Mouse (Mus musculus) right cerebral cortex, postnatal 4 days (tissue): Measurements from ENCODE around the gene Tmem50b.

Experiments used
- DNase-seq: peaks from one replicate; pipeline ENCODE4 v3.0.0-alpha.2; 2022

The Tmem50b gene

DNA sequence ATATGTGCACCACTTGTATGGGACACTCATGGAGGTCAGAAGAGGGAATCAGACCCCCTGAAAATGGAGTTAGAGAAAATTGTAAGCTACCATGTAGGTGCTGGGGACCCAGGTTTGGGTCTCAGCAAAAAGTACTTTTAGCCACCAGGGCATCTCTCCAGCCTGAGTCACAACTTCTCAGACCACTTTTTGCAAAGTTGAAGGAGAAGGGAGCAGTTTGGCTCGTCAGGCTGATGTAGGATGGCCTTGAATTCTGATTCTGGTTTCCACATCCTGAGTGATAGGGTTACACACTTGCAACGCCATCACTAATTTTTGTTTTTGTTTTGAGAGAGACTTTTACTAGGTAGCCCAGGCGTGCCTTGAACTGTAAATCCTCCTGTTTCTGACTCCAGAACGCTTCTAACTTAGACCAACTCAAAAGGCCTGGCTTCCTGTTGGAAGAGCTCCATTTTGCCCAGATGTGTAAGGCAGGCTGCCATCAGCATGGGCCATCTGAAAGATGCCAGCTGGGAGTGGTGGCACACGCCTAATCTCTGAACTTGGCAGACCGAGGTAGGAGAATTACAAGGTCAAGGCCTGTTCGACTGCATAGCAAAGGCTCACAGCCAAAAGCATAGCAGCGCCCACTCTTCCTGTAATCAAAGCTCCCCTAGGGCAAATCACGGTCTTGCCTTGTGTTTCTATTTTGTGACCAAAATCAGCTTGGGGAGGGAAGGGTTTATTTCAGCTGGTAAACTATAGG, 12.1 kb upstream of the Tmem50b start:
- no peak for DNase-seq

DNA sequence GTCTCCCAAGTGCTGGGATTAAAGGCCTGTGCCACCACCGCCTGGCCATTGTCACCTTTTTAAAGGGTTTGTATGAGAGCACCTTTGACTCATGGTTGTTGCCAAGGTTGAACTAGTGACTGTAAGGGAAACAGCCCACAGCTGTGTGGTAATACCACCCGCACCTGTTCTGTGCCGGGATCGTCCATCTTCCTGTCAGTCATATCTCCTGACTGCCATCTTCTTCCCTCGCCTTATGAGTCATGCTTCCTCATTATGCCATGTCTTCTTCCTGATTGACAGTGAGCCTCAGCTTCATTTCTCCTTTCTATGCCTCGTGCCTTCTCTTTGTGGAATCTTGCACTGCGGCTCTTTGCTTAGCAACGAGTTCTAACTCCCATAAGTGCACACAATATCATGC, 9.4 kb upstream of the Tmem50b start:
- DNase-seq = no peak

DNA sequence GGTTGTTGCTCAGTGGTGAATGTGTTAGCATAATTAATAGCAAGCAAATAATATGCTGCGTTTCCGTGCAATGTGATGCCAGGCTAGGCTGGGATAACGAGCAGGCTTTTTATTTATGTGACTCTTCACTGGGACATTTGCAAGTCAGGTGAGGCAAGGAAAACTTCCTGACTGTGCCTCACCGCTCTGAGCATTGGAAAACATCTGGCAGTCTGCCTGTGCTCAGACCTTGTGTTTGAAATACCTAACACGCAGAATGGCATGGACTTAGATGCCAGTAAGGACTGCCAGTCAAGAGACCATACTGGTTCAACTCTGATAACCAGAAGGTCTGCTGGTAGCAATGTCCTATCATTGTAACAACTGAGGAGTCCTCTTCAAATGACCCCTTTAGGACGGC, 7.6 kb upstream of the Tmem50b start:
- DNase-seq = no peak

DNA sequence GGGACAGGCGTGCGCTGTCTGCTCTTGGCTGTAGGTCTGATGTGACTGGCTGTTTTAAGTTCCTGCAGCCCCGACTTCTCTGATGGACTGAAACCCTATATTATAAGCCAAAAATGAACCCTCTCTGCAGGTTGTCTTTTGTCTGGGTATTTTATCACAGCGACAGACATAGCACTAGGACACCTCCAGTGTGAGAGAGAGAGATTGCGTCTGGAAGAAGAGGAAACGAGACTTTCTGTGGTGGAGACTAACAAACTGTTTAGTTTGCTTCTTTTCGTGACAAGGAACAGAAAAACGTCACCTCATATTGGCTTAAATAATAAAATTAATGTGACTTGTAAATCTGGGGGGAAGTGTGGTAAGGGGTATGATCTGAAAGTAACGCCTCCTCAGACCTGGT, 4.1 kb upstream of the Tmem50b start:
- DNase-seq = no peak

DNA sequence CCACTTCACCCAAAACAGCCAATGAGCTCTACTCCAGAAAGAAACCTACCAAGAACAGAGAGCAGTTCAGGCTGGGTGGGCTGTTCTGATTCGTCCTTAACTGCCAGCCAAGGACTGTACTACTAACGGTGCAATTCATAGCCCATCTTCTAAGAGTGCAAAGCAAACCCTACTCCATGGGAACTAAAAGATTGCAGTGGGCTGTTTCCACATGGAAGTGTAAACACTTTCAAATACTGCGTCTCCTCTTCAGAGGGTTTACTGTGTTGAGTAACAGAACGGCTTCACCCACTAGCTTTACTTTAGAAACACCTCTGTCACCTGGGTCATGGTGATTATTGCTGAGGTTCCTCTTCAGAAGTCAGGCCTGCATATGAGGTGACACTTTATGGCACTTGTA, 3.5 kb upstream of the Tmem50b start:
- no peak for DNase-seq

DNA sequence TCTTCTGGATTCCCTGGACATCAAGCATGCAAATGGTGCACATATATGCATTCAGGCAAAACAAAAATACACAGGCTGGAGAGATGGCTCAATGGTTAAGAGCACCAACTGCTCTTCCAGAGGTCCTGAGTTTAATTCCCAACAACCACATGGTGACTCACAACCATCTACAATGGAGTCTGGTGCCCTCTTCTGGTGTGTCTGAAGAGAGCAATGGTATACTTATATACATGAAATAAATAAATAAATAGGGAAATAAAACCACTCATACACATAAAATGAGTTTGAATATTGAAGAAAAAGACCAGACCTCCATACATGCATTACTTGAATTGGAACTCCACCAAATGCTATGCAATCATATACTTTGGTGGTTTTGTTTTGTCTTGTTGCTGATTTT, 1.6 kb upstream of the Tmem50b start:
- DNase-seq = no peak

DNA sequence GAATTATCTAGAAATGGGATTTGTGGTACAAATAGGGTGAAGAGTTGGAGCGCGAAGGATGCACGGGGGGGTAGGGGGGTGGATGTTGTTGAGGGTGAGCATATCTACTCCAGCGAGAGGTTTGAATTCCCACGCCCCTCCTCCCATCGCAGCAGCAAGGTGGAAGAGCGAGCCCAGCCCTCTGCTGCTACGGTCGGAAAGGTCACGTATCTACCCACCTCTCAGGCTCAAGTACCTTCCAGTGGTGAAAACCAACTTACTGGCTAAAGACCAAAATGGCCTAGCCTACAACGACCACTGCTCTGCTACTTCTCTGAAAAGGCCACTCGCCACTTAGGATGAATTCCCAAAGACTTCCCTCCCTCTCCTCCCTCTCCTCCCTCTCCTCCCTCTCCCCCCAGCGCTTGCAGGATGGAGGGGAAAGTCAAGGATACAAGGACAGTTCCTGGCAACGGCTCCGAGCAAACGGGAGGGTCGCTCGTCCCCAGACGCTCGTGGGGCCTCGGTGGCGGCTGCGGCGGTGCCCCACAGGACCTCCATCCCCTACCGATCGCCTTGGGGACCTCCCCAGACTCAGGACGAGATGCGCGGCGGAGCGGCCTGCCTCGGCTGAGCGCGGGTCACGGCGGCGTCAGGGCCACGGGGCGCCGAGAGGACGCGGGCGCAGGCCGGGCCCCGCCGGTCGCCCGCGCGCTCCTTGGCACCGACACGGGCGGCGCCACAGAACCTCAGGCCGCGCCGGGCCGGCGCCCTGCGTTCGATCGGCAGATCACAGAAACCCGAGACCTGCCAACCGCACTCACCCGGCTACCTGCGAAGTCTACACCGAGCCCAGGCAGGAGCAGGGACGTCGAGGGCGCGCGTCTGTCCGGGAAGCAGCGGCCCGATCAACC, 575 bp downstream of the Tmem50b start:
- peak; percentile 38 for DNase-seq

DNA sequence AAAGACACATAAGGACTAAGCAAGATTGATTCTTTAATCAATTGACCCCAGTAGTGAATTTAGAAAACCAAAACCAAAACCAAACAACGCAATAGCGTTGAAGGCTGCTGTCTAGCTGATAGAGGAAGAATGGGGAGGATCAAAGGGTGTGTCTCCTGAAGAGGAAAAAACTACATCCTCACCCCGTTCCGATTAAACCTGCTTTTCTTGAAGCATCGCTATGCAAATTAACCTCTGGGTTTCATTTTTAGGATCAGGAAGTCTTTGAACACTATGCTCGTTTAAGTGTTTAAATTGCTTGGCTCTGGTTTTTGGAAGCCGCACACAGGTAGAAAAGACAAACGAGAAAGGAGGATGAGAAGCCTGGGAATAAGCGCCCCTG, 1.2 kb downstream of the Tmem50b start:
- no peak for DNase-seq

DNA sequence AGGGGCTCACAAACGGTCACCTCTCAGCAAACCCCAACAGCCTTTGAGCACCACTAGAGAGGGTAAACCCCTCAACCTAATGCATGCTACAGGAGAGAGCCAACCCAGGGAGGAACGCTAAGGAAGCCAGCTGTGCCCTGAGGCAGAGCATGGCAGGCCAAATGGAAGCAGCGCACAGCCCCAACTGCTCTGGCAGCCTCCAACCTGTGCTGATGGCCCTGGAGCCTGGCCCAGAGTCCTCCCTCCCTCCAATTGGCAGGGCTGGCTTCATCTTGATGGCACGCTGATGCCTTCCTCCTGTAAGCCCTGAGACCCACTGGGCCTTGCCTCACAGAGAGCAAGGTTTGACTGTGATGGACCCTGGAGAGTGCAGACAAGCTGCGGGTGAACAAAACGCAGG, 2.5 kb downstream of the Tmem50b start:
- DNase-seq = peak; percentile 26

DNA sequence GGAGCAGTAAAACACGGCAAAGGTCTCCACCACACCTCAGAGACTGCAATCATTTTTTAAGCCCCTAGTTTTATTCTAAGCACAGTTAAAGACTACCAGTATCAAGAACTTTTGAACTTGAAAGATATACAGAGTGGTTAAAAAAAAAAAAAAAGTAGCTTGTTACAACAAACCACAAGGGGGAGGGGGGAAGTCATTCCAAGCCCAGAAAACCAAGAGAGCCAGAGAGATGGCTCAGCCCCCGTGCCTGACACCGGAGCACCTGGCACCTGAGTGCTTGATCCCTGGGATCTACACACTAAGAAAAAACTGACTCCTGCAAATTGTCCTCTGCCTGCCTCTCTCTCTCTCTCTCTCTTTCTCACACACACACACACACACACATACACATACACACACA, 4.3 kb downstream of the Tmem50b start:
- no peak for DNase-seq

DNA sequence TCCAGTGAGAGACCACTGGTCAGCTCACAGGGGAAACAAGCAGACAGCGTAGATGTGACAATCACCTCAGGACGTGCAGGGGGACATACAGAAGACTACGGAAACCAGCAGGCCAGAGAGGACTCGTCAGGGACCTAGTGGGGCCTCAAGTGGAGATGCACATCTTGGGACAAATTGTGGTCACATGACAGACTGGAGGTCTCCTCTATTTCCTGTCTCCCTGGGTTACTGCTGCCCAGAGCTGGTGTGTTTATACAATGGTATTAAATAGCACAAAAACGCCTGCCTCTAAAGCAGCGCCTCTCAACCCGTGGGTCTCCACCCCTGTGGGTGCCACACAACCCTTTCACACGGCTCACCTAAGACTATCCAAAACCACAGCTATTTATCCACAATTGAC, 5.4 kb downstream of the Tmem50b start:
- no peak for DNase-seq

DNA sequence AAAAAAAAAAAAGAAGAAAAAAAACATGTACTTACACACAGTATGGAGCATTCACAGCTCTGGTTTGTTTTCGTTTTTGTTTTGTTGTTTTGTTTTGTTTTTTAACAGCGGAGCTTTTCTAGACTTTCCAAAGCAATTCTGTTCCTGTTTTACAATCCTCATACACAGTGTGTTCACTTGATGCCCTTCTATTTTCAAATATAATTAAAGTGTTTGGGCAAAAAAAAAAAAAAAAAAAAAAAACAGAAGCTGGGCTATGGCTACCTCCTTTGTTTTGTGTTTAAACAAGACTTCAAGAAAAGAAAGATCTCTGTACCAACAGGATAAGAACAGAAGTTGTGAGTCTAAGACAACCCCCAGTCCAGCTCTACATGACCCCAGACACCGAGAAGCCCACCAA, 8.9 kb downstream of the Tmem50b start:
- no peak for DNase-seq

DNA sequence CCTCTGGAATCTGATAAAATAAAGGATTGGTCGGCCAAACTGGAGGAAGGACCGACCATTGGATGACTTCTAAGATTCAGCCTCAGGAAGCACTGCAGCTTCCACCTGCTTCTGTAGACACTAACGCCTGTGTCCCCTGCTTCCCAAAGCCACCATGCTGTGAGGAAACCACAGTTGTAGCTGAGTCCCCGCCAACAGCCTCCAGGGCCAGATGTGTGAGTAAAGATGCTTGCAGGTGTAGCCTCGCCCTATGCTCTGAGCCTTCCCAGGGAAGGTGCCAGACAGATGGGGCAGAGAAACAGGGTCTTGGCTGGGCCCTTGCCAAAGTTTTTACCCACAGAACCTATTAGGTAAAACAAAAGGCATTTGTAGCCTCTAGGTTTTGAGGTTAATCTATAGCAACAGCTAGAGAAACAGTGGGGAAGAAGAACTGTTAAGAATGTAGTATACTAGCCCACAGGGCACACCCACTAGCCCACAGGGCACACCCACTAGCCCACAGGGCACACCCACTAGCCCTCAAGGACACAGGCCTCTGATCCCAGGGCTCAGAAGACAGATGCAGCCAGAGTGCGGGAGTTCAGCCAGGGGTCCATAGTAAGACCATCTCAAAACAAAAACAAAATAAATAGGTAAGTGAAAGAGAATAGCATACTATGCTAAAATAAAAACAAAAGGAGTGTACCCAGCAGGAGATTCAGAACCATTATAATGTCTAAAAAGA, 9.7 kb downstream of the Tmem50b start:
- DNase-seq = no peak

DNA sequence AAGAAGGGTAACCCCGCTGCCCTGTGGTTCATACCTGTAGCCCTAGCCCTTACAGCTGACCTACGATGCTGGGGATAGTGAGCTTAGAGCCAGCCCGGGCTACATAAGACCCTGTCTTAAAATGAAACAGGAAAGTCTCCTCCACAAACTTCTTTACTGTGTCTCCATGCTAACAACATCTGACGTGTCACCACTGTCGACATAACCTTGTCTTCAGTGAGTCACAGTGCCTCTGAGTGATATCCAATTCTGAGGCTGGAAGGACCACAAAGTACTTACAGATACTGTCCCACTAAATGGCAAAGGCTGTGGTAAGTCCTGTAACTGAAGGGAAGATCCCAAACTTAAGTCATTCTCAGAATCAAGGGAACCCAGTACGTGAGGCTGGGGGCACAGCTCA, 11.4 kb downstream of the Tmem50b start:
- DNase-seq = no peak

DNA sequence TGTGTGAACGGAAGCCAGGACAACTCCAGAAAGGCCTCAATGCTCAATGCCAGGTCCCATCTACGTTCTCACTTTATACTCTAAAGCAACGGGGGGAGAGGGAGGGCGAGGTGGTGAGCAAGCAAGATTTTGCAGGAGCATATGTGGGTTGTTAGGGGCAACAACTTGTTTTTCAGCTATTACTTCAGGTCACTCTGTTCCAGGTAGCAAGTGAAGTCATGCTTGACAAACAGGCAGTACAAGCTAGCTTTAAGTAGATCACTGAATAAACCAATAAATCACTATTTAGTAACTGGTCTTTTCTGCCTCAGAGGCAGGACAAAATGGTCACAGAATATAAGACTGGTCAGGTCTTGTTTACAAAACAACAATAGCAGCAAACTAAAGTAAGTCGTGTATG, 12.0 kb downstream of the Tmem50b start:
- DNase-seq = no peak

DNA sequence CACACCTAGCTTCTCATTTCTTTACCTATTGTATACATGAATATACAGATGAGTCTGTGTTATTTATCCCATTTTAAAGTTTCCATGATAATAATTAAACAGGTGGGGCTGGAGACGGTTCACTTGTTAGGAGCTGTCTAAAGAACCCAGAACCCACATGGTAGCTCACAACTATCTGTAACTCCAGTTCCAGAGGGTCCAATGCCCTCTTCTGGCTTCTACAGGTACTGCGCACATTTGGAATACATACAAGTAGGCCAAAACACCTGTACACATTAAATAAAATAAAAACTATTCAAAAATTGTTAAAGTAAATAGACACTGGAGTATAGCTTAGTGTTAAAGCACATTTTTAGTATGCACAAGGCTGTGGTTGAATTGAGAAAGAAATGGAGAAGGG, 15.3 kb downstream of the Tmem50b start:
- DNase-seq = peak; percentile 48

DNA sequence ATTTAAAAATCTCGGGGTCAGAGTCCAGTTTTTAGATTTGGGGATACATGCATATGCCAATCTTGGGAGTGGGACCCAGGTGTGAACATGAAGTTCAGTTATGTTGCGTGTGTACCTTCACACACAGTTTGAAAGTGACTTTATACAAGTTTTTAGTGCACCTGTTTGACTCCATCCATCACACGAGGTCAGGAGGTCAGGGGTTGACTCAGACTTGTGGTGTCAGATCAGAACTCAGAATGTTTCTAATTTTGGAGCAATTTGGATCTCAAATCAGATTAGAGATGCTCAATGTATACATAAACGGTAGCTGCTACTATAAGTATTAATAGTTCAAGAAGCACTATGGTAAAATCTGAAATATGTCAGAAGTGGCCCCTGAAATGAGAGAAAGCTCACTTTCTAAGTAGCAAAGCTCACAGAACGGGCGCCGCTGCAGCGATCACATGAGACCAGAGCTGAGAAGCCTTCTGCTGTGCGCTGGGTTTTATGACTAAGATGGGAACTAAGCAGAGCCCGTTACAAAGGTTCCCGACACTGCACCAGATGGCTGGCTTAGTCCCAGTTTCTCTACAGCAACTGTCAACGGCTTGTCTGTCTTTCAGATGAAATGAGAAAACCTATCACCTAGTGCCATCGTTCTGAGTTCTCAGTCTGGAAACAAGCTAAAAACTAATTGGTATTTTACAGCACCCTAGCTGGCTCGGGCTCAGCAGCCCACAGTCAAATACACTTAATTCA, 18.4 kb downstream of the Tmem50b start:
- peak; percentile 25 for DNase-seq

DNA sequence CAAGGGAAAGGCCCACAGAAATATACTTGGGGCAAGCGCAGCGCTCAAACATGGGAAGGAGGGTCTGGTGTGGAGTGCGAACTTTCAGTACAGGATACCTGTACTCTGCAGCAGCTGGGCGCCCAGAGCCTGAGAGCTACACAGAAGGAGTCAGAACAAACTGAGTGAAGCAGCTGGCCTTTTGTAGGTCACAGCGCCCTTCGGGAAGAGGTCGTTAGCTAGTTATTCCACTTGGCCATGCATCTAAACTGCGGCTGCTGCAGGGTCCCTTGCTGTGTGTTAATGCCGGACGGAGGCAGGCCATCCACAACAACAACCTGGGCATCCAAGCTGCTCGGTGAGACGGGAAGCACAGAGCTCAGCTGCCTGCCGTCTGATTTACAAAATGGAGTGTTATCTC, 22.4 kb downstream of the Tmem50b start:
- DNase-seq = no peak

DNA sequence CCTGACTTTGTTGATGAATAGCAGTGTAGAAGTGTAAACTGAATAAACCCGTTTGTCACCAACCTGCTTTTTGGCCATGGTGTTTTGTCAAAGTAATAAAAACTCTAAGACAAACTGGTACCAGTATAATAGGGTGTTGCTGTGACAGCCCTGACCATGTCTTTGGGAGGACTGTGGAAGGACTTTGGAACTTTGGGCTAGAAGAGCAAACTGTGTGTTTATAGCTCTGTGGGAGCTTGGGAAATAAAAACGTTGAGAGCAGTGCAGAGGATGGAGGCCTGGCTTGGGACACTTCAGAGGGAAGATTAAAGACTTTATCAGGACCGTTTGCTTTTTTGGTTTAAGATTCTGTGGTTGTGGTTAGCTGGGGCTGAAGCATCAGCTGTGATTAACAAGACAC, 26.5 kb downstream of the Tmem50b start:
- no peak for DNase-seq

DNA sequence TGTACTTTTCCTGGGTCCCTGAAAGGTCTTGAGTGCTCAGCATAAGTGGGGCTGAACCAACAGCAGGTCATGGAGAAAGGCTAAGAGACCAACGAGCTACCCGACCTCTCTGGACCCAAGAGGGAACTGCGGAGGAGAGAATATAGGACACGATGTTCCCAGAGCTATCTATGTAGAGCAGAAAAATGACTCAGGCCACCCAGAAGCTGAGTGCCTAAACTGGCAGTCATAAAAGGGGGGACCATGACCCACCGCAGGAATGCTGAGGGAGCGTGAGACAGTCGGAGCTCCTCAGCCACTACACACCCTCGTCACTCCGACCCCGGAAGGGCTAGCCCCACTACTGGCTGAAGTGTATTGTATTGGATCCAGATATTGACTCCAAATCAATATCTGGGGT, 28.6 kb downstream of the Tmem50b start:
- DNase-seq = no peak

DNA sequence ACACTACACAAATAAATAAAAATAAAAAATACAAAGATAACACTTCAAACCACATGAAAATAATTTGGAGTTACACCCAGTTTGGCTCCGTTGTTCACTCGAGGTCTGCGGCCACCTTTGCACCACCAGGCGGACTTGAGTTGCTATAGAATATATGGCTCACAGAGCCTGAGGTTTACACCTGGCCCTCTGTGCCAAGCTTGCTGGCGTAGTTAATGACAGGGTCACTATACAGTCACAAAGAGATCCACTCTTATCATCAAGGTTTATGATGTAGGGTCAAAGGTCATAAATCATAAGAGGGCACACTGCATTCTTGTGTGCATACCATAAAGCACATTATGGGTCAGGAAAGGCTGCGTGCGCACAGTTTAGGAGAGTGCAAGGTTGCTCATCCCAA, 31.6 kb downstream of the Tmem50b start:
- no peak for DNase-seq

DNA sequence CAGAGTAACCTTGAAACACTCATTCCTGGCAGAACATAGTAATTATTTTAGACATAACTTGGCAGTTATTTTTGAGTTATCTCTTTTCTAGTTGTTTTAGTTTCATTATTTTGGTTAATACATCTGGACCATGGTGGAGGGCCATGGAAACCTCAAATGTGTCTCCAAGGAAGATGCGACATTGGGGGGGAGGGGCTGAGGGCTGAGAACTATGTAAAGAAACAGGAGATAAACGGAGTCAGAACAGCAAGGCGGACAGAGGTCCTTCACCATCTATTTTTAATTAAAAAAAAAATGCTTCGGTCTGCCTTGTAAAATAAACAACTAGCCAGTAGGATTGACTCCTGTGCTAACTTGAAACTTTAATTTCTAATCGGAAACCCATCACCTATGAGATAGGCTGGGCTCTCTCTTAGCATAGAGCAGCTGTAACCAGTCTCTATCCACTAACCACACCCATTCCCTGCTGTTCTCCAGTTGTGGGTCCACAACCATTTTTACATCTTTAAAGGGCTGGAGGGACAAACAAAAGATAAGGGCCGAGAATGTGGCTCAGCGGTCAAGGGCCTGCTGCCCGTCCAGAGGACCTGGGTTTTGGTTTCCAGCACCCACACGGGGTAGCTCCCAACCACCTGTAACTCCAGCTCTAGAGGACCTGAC, 32.2 kb downstream of the Tmem50b start:
- DNase-seq = no peak
